Mouse (Mus musculus): ENCODE data around the gene Plpp2. TPM values are rescaled to one million over a fixed set of nuclear protein-coding genes. Genes with fewer than 3 reads are reported as not detected.

The Plpp2 gene
- polyA plus RNA-seq, 1 experiment from 2014 or later, result 27.1 TPM

DNA sequence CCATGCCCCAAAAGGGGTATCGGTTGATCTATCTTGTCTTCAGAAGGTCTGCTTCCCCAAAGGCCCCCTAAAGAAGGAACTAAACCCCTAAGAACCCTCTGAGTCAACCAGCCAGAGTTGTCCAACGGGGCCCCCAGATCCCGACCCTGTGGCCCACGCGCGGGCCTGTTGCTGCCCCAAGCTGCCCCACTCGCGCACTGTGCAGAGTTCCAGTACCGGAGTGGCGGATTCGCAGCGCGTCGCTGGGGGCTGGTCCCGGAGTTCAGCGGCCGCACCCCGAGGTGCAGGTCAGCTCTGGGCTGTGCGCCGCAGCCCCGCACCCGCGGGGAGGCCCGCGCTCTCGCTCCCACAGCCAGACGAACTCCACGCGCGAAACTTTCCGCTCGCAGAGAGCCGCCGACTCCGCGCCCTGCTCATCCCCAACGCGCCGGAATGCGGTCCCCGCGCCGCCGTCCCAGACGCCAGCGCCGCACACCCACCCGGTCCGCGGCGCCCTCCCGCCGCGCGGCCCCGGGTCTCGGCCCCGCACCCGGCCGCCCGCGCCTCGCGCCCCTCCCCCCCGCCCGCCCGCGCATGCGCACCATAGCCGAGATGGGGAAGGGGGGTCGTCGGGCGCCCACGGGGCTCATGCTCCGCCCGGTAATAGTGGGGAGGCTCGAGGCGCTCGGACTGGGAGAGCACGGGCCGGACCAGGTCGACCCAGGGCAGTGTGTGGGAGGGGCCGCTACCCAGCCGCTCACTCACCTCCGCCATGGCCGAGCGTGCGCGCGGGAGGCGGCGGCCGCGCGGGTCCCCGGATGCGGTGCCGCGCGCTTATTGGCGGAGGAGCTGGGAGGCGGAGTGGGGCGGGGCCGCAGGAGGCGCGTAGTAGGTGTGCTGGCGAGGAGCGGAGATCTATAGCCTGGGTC lies 21.0 kb upstream of the Plpp2 start, which contains the start of gene Mier2:
Gene Mier2 (minus strand): TSS at position 870 of the 908 bp plus-strand sequence.
- peak within 1 kb of the TSS; percentile 62 for H3K27ac ChIP-seq (ENCODE audit: low read depth, low read length)
- H3K4me2 ChIP-seq, result peak within 1 kb of the TSS; percentile 92
- peaks cover 3% of the 10 kb centered on the region; the same call in 1 of the 2 replicates for H3K4me1 ChIP-seq (replicated peaks; ENCODE audit: control insufficient read depth, insufficient read depth, low read length)
- ATAC-seq (replicated peaks; ENCODE audit: low FRiP score) (peak; percentile 79), DNase-seq (ENCODE audit: low spot score) (peak; percentile 80)
- under 1% methylated on average over 100 of the region's 108 CpGs for WGBS
- H3K9ac ChIP-seq (ENCODE audit: low read depth, low read length), result peak within 1 kb of the TSS; percentile 90
- H3K27me3 ChIP-seq (replicated peaks; ENCODE audit: control insufficient read depth, insufficient read depth, low read length), result no peaks in the 10 kb centered on the region
- peak within 1 kb of the TSS; percentile 92 for H3K4me3 ChIP-seq (ENCODE audit: low read depth, low read length)
- 0 out of 2 replicates have a peak, but pooled peaks cover 2% of the 10 kb centered on the region for H3K36me3 ChIP-seq (ENCODE audit: control insufficient read depth, insufficient read depth, low read length)
- no peaks in the 10 kb centered on the region for H3K9me3 ChIP-seq (ENCODE audit: control insufficient read depth, low read length)

DNA sequence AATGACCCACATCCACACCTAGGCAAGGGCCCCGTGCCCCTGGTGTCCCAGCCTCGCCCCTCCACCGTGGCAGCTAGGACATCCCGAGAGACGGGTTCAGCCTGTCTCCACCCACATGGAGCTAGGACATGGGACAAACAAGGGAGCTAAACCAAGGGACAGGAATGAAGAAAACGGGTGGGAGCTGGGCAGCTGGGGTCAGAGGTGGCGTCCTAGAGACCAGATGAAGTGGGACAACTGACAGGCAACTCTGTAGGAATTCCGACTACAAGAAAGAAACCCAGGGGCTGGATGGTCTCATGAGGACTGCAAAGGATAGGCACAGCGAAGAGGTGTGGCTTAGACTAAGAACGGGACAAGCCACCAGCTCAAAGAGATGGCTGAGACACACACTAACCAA lies 20.1 kb upstream of the Plpp2 start:
- peaks cover 10% of the 10 kb centered on the region; the same call in 1 of the 2 replicates for H3K36me3 ChIP-seq (ENCODE audit: control insufficient read depth, insufficient read depth, low read length)
- WGBS, result 45% methylated on average over 10 of the region's 10 CpGs
- H3K4me1 ChIP-seq (replicated peaks; ENCODE audit: control insufficient read depth, insufficient read depth, low read length), result peaks cover 3% of the 10 kb centered on the region; the same call in 1 of the 2 replicates
- peak overlapping the region; percentile 92 for H3K4me2 ChIP-seq
- peak overlapping the region; percentile 92 for H3K4me3 ChIP-seq (ENCODE audit: low read depth, low read length)
- no peaks in the 10 kb centered on the region for H3K27me3 ChIP-seq (replicated peaks; ENCODE audit: control insufficient read depth, insufficient read depth, low read length)
- H3K9ac ChIP-seq (ENCODE audit: low read depth, low read length), result peak overlapping the region; percentile 90; the same call in 1 of the 2 replicates
- DNase-seq (ENCODE audit: low spot score), result peak; percentile 33
- H3K9me3 ChIP-seq (ENCODE audit: control insufficient read depth, low read length), result no peaks in the 10 kb centered on the region
- no peak overlapping the region for H3K27ac ChIP-seq (ENCODE audit: low read depth, low read length)
- no peak for ATAC-seq (replicated peaks; ENCODE audit: low FRiP score)

DNA sequence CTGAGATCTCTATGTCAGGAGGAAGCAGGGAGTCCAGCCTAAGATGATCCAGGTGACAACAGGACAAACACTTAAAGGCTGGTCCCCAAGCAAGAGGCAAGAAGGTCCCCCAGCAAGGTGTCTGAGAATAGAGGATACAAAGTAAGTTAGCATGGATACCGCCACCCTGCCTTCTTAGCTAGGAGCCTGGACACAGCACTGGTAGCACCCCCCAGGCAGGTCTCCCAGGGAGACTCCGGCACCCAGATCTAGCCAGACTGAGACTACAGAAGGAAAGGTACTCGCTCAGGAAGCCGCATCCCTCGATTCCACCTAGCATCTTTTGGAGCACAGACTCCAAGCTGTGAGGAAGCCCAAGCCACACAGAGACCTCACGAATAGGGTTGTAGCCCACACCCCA lies 19.6 kb upstream of the Plpp2 start:
- Histone ChIP-seq H3K9ac (ENCODE audit: low read depth, low read length) (peak overlapping the region; percentile 90; the same call in 1 of the 2 replicates), H3K27me3 (replicated peaks; ENCODE audit: control insufficient read depth, insufficient read depth, low read length) (no peaks in the 10 kb centered on the region), H3K4me2 (peak overlapping the region; percentile 92; the same call in 1 of the 2 replicates), H3K4me3 (ENCODE audit: low read depth, low read length) (peak overlapping the region; percentile 92; the same call in 1 of the 2 replicates), H3K4me1 (replicated peaks; ENCODE audit: control insufficient read depth, insufficient read depth, low read length) (peaks cover 3% of the 10 kb centered on the region; the same call in 1 of the 2 replicates), H3K36me3 (ENCODE audit: control insufficient read depth, insufficient read depth, low read length) (peaks cover 14% of the 10 kb centered on the region; the same call in 1 of the 2 replicates), H3K9me3 (ENCODE audit: control insufficient read depth, low read length) (no peaks in the 10 kb centered on the region), H3K27ac (ENCODE audit: low read depth, low read length) (no peak overlapping the region)
- no peak for DNase-seq (ENCODE audit: low spot score)
- ATAC-seq (replicated peaks; ENCODE audit: low FRiP score), result no peak
- 90% methylated on average over 6 of the region's 6 CpGs for WGBS

DNA sequence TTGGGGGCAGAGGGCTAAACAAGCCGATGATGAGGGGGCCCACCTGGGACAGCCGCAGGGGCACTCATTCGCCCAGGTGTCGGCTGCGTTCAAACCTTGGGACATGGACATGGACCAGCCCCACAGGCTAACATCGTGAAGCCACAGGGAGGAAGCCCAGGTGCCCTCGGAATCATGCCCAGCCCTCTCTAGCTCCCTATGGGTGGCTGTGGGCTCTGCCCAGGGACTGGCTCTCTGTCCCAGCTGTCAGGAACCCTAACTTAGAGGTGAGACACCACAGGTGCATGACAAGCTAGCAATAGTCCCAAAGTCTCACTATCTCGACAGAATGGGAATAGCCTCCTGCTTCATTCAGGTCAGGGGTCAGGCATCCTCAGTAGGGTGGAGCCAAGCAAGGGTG lies 18.9 kb upstream of the Plpp2 start:
- Histone ChIP-seq H3K4me3 (ENCODE audit: low read depth, low read length) (no peak overlapping the region), H3K27ac (ENCODE audit: low read depth, low read length) (no peak overlapping the region), H3K9ac (ENCODE audit: low read depth, low read length) (no peak overlapping the region), H3K9me3 (ENCODE audit: control insufficient read depth, low read length) (no peaks in the 10 kb centered on the region), H3K36me3 (ENCODE audit: control insufficient read depth, insufficient read depth, low read length) (peaks cover 14% of the 10 kb centered on the region), H3K27me3 (replicated peaks; ENCODE audit: control insufficient read depth, insufficient read depth, low read length) (no peaks in the 10 kb centered on the region), H3K4me1 (replicated peaks; ENCODE audit: control insufficient read depth, insufficient read depth, low read length) (peaks cover 3% of the 10 kb centered on the region; the same call in 1 of the 2 replicates), H3K4me2 (no peak overlapping the region)
- DNase-seq (ENCODE audit: low spot score) (peak; percentile 27), ATAC-seq (replicated peaks; ENCODE audit: low FRiP score) (no peak)
- 81% methylated on average over 8 of the region's 8 CpGs for WGBS

DNA sequence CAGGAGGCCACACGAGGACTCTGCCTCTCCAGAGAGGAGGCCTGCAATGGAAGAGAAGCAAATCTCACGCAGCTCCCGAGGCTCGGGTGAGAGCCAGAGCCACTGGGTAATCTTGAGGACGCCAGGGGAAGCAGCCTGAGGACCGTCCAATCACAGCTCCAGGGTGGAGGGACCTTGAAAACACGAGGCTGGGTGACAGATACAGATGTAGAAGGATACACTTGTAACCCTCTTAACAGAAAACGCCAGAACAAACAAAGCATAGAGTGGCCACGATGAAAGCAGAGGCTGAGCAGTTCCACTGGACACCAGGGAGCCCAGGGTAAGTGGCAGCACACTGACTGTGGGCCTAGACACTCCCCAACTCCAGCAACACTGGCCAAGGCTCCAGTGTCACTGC lies 16.8 kb upstream of the Plpp2 start:
- Histone ChIP-seq H3K36me3 (ENCODE audit: control insufficient read depth, insufficient read depth, low read length) (peaks cover 18% of the 10 kb centered on the region), H3K9ac (ENCODE audit: low read depth, low read length) (no peak overlapping the region), H3K4me2 (no peak overlapping the region), H3K4me1 (replicated peaks; ENCODE audit: control insufficient read depth, insufficient read depth, low read length) (peaks cover 3% of the 10 kb centered on the region; the same call in 1 of the 2 replicates), H3K9me3 (ENCODE audit: control insufficient read depth, low read length) (no peaks in the 10 kb centered on the region), H3K4me3 (ENCODE audit: low read depth, low read length) (no peak overlapping the region), H3K27me3 (replicated peaks; ENCODE audit: control insufficient read depth, insufficient read depth, low read length) (no peaks in the 10 kb centered on the region), H3K27ac (ENCODE audit: low read depth, low read length) (no peak overlapping the region)
- WGBS, result 78% methylated on average over 9 of the region's 9 CpGs
- DNase-seq (ENCODE audit: low spot score), result peak; percentile 25
- ATAC-seq (replicated peaks; ENCODE audit: low FRiP score), result no peak

DNA sequence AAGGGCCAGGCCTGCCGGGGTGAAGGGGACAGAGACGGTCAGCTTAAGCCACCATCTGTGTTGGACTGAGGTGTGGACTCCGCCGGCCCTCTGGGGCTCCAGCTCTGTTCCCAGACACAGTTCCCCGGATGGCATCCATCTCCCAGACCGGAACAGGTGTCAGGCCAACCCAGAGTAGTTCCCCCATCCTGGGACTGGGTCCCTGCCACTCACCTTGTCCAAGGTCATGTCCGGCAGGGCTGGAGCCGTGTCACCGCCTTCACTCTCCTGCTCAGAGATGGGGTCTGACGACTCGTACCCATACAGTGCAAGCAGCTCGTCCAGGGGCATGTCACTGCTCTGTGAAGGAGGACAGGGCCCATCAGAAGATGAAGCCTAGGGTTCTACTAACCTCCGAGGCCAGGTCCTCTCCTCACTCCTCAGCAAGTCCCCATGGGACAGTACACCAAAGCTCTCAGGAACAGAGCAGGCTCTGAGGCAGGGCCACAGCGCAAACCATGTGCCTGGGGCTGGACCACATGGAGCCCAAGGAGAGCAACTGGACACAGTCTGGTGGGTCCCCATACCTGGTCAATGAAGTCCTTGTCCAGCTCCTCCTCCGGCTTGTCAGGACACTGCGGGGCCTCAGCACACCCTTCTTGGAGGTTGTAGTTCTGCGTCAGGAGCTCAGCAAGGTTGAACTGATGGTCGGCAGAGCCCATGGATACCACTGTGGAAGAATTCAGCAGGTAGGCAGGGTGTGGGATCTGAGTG lies 15.6 kb upstream of the Plpp2 start:
- Histone ChIP-seq H3K36me3 (ENCODE audit: control insufficient read depth, insufficient read depth, low read length) (peaks cover 29% of the 10 kb centered on the region), H3K9me3 (ENCODE audit: control insufficient read depth, low read length) (no peaks in the 10 kb centered on the region), H3K4me3 (ENCODE audit: low read depth, low read length) (no peak overlapping the region), H3K9ac (ENCODE audit: low read depth, low read length) (no peak overlapping the region), H3K27ac (ENCODE audit: low read depth, low read length) (no peak overlapping the region), H3K27me3 (replicated peaks; ENCODE audit: control insufficient read depth, insufficient read depth, low read length) (no peaks in the 10 kb centered on the region), H3K4me2 (no peak overlapping the region), H3K4me1 (replicated peaks; ENCODE audit: control insufficient read depth, insufficient read depth, low read length) (peaks cover 3% of the 10 kb centered on the region; the same call in 1 of the 2 replicates)
- WGBS, result 93% methylated on average over 18 of the region's 18 CpGs
- DNase-seq (ENCODE audit: low spot score), result no peak
- ATAC-seq (replicated peaks; ENCODE audit: low FRiP score), result no peak

DNA sequence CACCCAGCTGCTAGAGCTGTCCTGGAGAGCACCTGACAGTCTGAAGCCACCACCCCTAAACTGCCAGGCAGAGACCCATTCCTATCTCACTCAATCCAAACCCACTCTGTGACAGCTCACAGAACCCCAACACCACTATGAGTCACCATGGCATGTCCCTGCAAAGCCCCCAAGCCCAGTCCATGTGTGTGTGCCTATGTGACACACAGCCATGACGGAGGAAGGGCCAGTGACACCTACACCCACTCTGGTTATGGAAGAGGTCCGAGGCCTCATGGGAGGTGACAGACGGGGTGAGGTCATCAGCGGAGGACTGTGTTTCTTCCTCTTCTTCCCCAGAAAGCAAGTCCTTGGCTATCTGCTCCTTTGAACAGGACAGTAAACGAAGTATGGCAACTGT lies 14.9 kb upstream of the Plpp2 start:
- ATAC-seq (replicated peaks; ENCODE audit: low FRiP score), result no peak
- no peaks in the 10 kb centered on the region for H3K27me3 ChIP-seq (replicated peaks; ENCODE audit: control insufficient read depth, insufficient read depth, low read length)
- H3K9ac ChIP-seq (ENCODE audit: low read depth, low read length), result no peak overlapping the region
- peaks cover 34% of the 10 kb centered on the region for H3K36me3 ChIP-seq (ENCODE audit: control insufficient read depth, insufficient read depth, low read length)
- WGBS, result 89% methylated on average over 5 of the region's 5 CpGs
- peaks cover 3% of the 10 kb centered on the region; the same call in 1 of the 2 replicates for H3K4me1 ChIP-seq (replicated peaks; ENCODE audit: control insufficient read depth, insufficient read depth, low read length)
- H3K9me3 ChIP-seq (ENCODE audit: control insufficient read depth, low read length), result no peaks in the 10 kb centered on the region
- H3K4me3 ChIP-seq (ENCODE audit: low read depth, low read length), result no peak overlapping the region
- no peak for DNase-seq (ENCODE audit: low spot score)
- H3K27ac ChIP-seq (ENCODE audit: low read depth, low read length), result no peak overlapping the region
- H3K4me2 ChIP-seq, result no peak overlapping the region

DNA sequence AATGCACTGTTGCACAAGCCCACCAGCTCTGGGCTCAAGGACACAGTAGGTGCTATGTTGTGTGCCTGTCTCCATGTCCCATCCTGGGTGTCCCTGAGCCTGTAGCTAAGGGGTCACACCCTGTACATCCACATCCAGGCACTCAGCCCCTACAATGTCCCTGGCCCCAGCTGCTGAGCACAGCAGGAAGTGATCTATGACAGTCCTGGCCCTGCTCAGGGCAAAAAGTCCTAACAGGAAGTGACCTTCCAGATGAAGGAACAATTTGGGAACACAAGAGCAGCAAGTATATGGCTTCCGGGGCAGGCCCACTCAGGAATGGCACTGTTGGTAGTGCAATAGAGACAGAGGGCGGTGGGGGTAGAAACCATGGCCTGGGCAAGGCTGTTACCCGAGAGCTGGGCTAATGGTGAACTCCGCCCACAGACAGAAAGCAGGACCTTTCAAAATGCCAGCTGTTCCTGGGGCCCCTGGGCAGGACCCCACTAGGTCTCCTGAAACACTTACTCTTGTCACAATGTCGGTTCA lies 13.6 kb upstream of the Plpp2 start:
- WGBS, result 72% methylated on average over 5 of the region's 5 CpGs
- ATAC-seq (replicated peaks; ENCODE audit: low FRiP score) (no peak), DNase-seq (ENCODE audit: low spot score) (no peak)
- Histone ChIP-seq H3K9me3 (ENCODE audit: control insufficient read depth, low read length) (no peaks in the 10 kb centered on the region), H3K27me3 (replicated peaks; ENCODE audit: control insufficient read depth, insufficient read depth, low read length) (no peaks in the 10 kb centered on the region), H3K36me3 (ENCODE audit: control insufficient read depth, insufficient read depth, low read length) (peaks cover 45% of the 10 kb centered on the region), H3K27ac (ENCODE audit: low read depth, low read length) (no peak overlapping the region), H3K4me2 (no peak overlapping the region), H3K4me1 (replicated peaks; ENCODE audit: control insufficient read depth, insufficient read depth, low read length) (no peaks in the 10 kb centered on the region), H3K4me3 (ENCODE audit: low read depth, low read length) (no peak overlapping the region), H3K9ac (ENCODE audit: low read depth, low read length) (no peak overlapping the region)

All from liver, embryonic 11.5 days (tissue).